Mouse (Mus musculus) C2C12 (cell line): ENCODE measurements around the gene Pipox. TPM values are rescaled to one million over a fixed set of nuclear protein-coding genes. Genes with fewer than 3 reads are reported as not detected.

Source experiments
- H3K27me3 ChIP-seq: one replicate; pipeline ENCODE4 v1.6.1; 2011; ENCODE audit not compliant: control insufficient read depth, insufficient read depth, insufficient read length
- H3K36me3 ChIP-seq: one replicate; pipeline ENCODE4 v1.6.1; 2011; ENCODE audit not compliant: control insufficient read depth, insufficient read depth
- H3K4me3 ChIP-seq: one replicate; pipeline ENCODE4 v1.5.1; 2011; ENCODE audit warnings: mild to moderate bottlenecking, control low read depth; ENCODE audit not compliant: poor library complexity, insufficient read depth, severe bottlenecking
- H3K79me2 ChIP-seq: one replicate; pipeline ENCODE4 v1.6.1; 2011; ENCODE audit not compliant: control insufficient read depth, insufficient read depth
- H3K79me3 ChIP-seq: one replicate; pipeline ENCODE4 v1.6.1; 2011; ENCODE audit warnings: low read depth, control low read depth
- H3ac ChIP-seq: one replicate; pipeline ENCODE3; 2011; ENCODE audit warnings: low read depth; ENCODE audit not compliant: control insufficient read depth, insufficient read length
- CEBPB ChIP-seq: IDR thresholded peaks from one replicate; pipeline ENCODE4 v1.6.1; 2011; ENCODE audit warnings: low read depth, mild to moderate bottlenecking, control low read depth, moderate library complexity
- CTCF ChIP-seq: IDR thresholded peaks from one replicate; pipeline ENCODE4 v1.5.1; 2011; ENCODE audit not compliant: control insufficient read depth, insufficient read depth, insufficient read length
- FOSL1 ChIP-seq: IDR thresholded peaks from one replicate; pipeline ENCODE4 v1.8.0; 2011; ENCODE audit warnings: mild to moderate bottlenecking, low read length; ENCODE audit not compliant: poor library complexity, insufficient read depth, severe bottlenecking
- MAX ChIP-seq: IDR thresholded peaks from one replicate; pipeline ENCODE4 v1.6.1; 2011; ENCODE audit warnings: mild to moderate bottlenecking, control low read depth
- MYOD1 ChIP-seq: IDR thresholded peaks from one replicate; pipeline ENCODE4 v1.6.1; 2011; ENCODE audit warnings: low read depth; ENCODE audit not compliant: control insufficient read depth, insufficient read length
- MYOG ChIP-seq: IDR thresholded peaks from one replicate; pipeline ENCODE4 v1.6.1; 2011; ENCODE audit not compliant: control insufficient read depth, insufficient read length; ENCODE audit errors: extremely low read depth
- USF1 ChIP-seq: IDR thresholded peaks from one replicate; pipeline ENCODE4 v1.6.1; 2011; ENCODE audit warnings: low read depth, mild to moderate bottlenecking, control low read depth, moderate library complexity
- polyA plus RNA-seq: library from polyadenylated mRNA; unstranded; fragments of >200 nt; fragmentation: generic; extraction: Trizol; gene quantifications from one replicate; pipeline ENCODE4 v1.2.1, GENCODE M21; 2012; ENCODE audit warnings: missing spikeins

The Pipox gene
- polyA plus RNA-seq, 1 experiment, result not detected

DNA sequence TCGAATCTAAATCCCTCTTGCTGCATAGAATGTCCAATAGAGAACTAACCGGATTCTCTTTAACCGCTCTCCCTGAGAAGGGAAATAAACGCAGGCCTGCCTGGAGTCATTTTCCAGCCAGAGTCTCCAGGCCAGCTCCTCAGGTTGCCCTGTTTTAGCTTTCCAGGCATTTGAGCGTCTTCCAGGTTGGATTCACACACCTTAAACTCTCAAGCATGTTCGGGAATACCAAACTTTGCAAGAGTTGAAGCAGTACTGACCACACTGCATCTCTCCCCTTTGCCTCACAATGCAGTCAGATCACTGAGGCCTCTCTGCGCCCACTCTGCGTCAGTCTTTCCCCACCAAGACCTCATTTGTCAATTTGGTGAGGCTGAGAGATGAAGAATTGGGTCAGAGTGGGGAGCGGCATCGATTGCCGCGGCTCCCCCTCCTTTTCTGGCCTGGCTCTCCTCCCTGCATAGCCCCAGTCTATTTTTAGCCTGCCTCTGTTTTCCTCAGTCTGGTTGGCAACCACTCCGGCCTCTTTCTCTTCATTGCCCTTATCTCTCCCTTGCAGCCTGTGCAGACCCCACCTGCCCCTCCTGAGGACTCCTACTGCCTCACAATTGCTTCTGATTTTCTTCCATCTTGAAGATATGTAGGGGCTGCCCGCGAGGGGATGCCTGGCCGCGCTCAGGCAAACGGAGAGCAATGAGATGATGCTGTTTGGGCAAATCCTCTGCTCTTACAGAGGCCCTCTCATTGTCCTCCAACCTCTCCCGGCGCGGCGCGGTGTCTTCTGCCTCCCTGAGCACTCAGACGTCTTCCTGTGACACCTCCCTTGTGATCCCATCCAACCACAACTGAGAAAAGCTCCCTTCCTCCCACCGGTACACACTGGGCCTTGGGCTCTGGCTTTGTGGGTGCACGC lies 17.8 kb downstream of the Pipox start:
- no peaks in the 10 kb centered on the region for H3K36me3 ChIP-seq
- no peak overlapping the region for H3K4me3 ChIP-seq
- TF ChIP-seq FOSL1 (no peak), CTCF (no peak), MAX (no peak), USF1 (no peak)
- peaks cover 34% of the 10 kb centered on the region for H3K27me3 ChIP-seq
- no peaks in the 10 kb centered on the region for H3K79me3 ChIP-seq
- no peak overlapping the region for H3ac ChIP-seq
- no peaks in the 10 kb centered on the region for H3K79me2 ChIP-seq

DNA sequence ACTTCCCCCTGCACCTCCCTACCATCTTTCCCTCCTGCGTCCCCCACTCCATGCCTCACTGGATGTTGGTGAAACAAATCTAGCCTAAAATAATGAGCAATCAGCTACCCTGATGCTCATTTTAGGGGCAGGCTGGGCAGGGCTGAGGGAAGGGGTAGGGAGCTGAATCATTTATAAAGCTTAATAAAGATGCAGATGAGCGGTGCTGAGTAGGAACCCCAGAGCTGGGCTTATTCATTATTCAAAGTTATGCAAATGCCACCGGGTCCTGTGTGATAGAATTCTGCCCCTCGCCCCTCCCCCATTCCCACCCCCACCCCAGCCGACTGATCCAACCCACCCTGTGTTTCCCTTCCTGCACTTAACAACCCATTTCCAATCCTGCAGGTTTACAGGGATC lies 18.6 kb downstream of the Pipox start:
- no peak for TF ChIP-seq USF1
- TF ChIP-seq CTCF, result no peak
- TF ChIP-seq MYOG, result no peak
- TF ChIP-seq MYOD1, result no peak
- TF ChIP-seq FOSL1, result no peak
- no peak for TF ChIP-seq MAX
- TF ChIP-seq CEBPB, result no peak
- H3K4me3 ChIP-seq, result no peak overlapping the region

DNA sequence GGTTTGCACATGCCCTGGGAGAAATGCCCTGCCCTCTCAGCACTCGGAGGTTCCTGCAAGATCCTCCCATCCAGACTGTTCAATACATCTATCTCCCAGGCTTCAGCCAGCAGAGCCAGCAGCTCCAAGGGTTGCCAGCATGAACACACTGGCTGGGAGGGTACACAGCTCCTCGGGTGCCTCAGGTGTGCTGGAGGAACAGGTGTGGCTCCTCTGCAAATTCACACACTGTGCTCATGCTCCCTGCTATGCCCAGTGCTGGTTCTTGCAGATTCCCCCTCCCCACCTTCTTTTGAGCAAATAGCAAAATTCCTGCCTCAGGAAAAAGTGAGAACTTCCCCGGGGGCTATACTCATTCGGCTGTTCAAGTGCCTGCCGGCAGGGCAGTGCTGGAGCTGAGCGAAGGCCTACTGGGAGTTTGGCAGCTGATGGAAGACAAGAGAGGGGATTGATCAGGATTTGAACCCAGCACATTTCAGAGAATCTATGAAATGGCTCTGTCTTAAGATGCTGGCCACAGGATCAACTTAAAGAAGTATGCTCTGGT lies 19.1 kb downstream of the Pipox start:
- no peak overlapping the region for H3K4me3 ChIP-seq
- no peaks in the 10 kb centered on the region for H3K79me3 ChIP-seq
- H3K27me3 ChIP-seq, result peaks cover 23% of the 10 kb centered on the region
- TF ChIP-seq CTCF, result no peak
- no peak for TF ChIP-seq MAX
- no peak for TF ChIP-seq CEBPB
- no peak for TF ChIP-seq MYOD1
- TF ChIP-seq MYOG, result no peak
- no peak for TF ChIP-seq FOSL1
- no peak for TF ChIP-seq USF1
- H3ac ChIP-seq, result no peak overlapping the region
- H3K79me2 ChIP-seq, result no peaks in the 10 kb centered on the region
- H3K36me3 ChIP-seq, result no peaks in the 10 kb centered on the region

More for the DNA sequence above, 18.6 kb downstream of the Pipox start:
- Histone ChIP-seq H3ac (no peak overlapping the region), H3K36me3 (no peaks in the 10 kb centered on the region), H3K27me3 (peaks cover 28% of the 10 kb centered on the region), H3K79me3 (no peaks in the 10 kb centered on the region), H3K79me2 (no peaks in the 10 kb centered on the region)

DNA sequence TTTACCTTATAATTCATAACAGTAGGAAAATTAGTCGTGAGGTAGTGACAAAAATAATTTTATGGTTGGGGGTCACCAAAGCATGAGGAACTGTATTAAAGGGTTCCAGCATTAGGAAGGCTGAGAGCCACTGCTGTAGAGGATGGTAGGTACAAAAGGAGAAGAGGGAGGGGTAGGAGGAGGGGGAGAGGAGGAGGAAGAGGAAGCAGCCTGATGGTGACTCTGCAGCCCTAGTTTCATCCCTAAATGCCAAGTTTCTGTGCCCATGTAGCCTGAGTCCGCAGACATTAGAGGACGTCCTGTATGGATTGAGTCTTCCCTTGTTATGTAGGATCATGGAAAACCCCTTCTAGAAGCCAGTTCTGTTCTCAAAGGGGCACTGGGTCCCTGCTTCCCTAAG lies 20.8 kb downstream of the Pipox start:
- peaks cover 15% of the 10 kb centered on the region for H3K27me3 ChIP-seq
- no peak overlapping the region for H3ac ChIP-seq
- H3K4me3 ChIP-seq, result no peak overlapping the region
- H3K79me2 ChIP-seq, result no peaks in the 10 kb centered on the region
- TF ChIP-seq CEBPB (no peak), USF1 (no peak), MAX (no peak), CTCF (no peak), FOSL1 (no peak), MYOG (no peak), MYOD1 (no peak)
- H3K79me3 ChIP-seq, result no peaks in the 10 kb centered on the region
- no peaks in the 10 kb centered on the region for H3K36me3 ChIP-seq

DNA sequence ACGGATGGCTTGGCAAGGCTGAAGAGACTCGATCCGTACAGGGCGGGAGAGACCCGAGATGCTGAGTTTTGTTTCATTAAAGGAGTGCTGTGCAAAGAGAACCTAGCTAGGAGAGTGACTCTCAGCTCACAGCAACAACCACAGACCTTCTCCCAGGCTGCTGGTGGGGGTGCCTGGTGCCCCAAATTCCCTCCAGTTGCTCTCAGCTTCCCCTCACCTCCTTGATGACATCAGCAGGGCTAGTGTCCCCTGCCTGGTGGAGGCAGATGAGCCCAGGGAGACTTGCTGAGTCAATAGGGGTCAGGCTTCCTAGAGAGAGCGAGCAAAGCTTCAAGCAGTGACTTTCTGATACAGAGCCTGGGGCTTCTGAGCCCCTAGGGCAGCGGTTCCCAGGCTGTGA lies 21.2 kb downstream of the Pipox start:
- Histone ChIP-seq H3K36me3 (no peaks in the 10 kb centered on the region), H3ac (no peak overlapping the region), H3K27me3 (peaks cover 12% of the 10 kb centered on the region), H3K79me3 (no peaks in the 10 kb centered on the region), H3K79me2 (no peaks in the 10 kb centered on the region), H3K4me3 (no peak overlapping the region)
- TF ChIP-seq CTCF (no peak), MYOG (no peak), USF1 (no peak), MYOD1 (no peak), FOSL1 (no peak), CEBPB (no peak), MAX (no peak)
